Mouse (Mus musculus) embryonic facial prominence, embryonic 14.5 days (tissue): ENCODE results near the gene Slco1c1. TPM values are rescaled to one million over a fixed set of nuclear protein-coding genes. Genes with fewer than 3 reads are reported as not detected.

Experiments used
- ATAC-seq: fragments of 200-750 bp; cut with Nextera tagmentation; 2 replicates; pipeline ENCODE4 v1.8.0; 2017; ENCODE audit warnings: low read depth, moderate number of reproducible peaks, moderate TSS enrichment
- DNase-seq: peaks from one replicate; pipeline ENCODE4 v3.0.0-alpha.2; 2015; ENCODE audit warnings: low spot score
- H3K27ac ChIP-seq: fragments of 300-500 bp; sonication (generic); replicated peaks from 2 replicates; pipeline ENCODE4 v1.5.1; 2014; ENCODE audit warnings: low read depth, mild to moderate bottlenecking, low read length, moderate library complexity
- H3K27me3 ChIP-seq: fragments of 300-500 bp; sonication (generic); replicated peaks from 2 replicates; pipeline ENCODE4 v1.6.1; 2014; ENCODE audit warnings: low read length; ENCODE audit not compliant: control insufficient read depth, insufficient read depth
- H3K36me3 ChIP-seq: fragments of 300-500 bp; sonication (generic); 2 replicates; pipeline ENCODE4 v1.6.1; 2014; ENCODE audit warnings: low read length, mixed read lengths; ENCODE audit not compliant: control insufficient read depth, insufficient read depth
- H3K4me1 ChIP-seq: fragments of 300-500 bp; sonication (generic); 2 replicates; pipeline ENCODE4 v1.6.1; 2014; ENCODE audit warnings: antibody characterized with exemption, low read length; ENCODE audit not compliant: control insufficient read depth, insufficient read depth
- H3K4me2 ChIP-seq: fragments of 300-500 bp; sonication (generic); 2 replicates; pipeline ENCODE4 v1.6.1; 2014; ENCODE audit warnings: low read depth, mild to moderate bottlenecking, low read length, moderate library complexity, mixed read lengths
- H3K4me3 ChIP-seq: fragments of 300-500 bp; sonication (generic); 2 replicates; pipeline ENCODE4 v1.5.1; 2014; ENCODE audit warnings: low read depth, mild to moderate bottlenecking, low read length
- H3K9ac ChIP-seq: fragments of 300-500 bp; sonication (generic); 2 replicates; pipeline ENCODE4 v1.6.1; 2014; ENCODE audit warnings: low read depth, mild to moderate bottlenecking, low read length, moderate library complexity, mixed read lengths
- H3K9me3 ChIP-seq: fragments of 300-500 bp; sonication (generic); 2 replicates; pipeline ENCODE4 v1.6.1; 2016; ENCODE audit warnings: low read length; ENCODE audit not compliant: control insufficient read depth
- WGBS: fragments of 180-500 bp; shearing (Covaris S2); extraction: QIAGEN DNeasy Blood & Tissue Kit; methylation state at CpG from one replicate; pipeline ENCODE4 v1.1.7; 2014; 5-methylcytosine and 5-hydroxymethylcytosine counted together
- polyA plus RNA-seq: library from polyadenylated mRNA; unstranded; fragments of >200 nt; fragmentation: Nextera tagmentation; extraction: Ambion mirVana; gene quantifications from 2 replicates; pipeline ENCODE4 v1.2.1, GENCODE M21; 2014

Slco1c1 gene
- polyA plus RNA-seq, 1 experiment from 2014 or later: 0.46 TPM

DNA sequence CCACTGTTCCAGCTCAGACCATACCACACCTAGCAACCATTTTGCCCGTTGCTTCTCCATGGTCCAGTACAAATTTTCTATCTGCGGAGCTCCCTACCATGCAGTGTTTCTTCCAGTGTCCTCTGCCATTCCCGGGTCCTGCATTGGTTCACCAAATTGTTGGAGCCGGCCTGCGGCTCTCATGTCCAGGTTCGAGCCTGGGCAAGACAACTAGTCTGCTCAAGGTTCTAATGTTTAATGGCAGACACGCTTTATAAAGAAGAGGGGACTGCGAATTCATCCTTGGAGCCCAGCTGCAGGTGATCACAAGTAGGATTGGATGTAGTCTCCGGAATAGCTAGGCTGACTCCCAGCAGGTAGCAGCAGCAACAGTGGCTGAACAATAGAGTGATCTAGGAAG lies 76.8 kb downstream of the Slco1c1 start:
- no peaks in the 10 kb centered on the region for H3K36me3 ChIP-seq
- H3K4me3 ChIP-seq: no peak overlapping the region
- H3K9ac ChIP-seq: no peak overlapping the region
- ATAC-seq: no peak
- H3K4me1 ChIP-seq: no peaks in the 10 kb centered on the region
- no peak overlapping the region for H3K4me2 ChIP-seq
- no peaks in the 10 kb centered on the region for H3K27me3 ChIP-seq
- WGBS: 68% methylated on average over 9 of the region's 9 CpGs
- peaks cover 15% of the 10 kb centered on the region for H3K9me3 ChIP-seq
- DNase-seq: no peak
- no peak overlapping the region for H3K27ac ChIP-seq

DNA sequence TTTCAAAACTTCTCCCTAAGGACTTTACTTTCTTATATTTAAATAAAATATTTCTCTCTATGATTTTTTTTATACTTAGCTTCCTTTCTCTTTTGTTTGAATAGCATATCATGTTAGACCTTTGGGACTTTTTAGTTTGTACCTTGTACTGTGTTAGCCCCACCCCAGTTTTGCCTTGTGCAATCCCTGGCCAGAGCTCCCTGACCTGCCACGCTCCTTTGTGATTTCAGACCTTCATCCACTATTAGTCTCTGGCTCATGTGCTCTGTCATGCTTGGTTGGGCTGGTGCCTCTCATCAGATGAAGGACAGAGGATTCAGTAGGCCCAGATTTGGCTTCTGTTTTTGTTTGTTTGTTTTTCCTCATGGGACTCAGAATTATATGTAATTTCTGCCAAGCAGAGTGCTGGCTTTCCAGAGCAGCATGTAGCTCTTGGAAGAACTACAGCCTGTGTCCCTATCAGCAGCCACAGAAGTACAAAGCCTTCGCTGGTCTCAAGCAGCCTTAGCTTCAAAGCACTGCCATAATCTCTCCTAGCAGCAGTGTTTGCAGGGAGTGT lies 86.6 kb downstream of the Slco1c1 start:
- H3K27ac ChIP-seq: no peak overlapping the region
- no peaks in the 10 kb centered on the region for H3K4me1 ChIP-seq
- H3K4me3 ChIP-seq: no peak overlapping the region
- H3K9me3 ChIP-seq: no peaks in the 10 kb centered on the region
- no peaks in the 10 kb centered on the region for H3K36me3 ChIP-seq
- no peak for DNase-seq
- WGBS: 63% methylated on average over 2 of the region's 2 CpGs
- no peak overlapping the region for H3K9ac ChIP-seq
- no peaks in the 10 kb centered on the region for H3K27me3 ChIP-seq
- no peak overlapping the region for H3K4me2 ChIP-seq
- ATAC-seq: no peak

DNA sequence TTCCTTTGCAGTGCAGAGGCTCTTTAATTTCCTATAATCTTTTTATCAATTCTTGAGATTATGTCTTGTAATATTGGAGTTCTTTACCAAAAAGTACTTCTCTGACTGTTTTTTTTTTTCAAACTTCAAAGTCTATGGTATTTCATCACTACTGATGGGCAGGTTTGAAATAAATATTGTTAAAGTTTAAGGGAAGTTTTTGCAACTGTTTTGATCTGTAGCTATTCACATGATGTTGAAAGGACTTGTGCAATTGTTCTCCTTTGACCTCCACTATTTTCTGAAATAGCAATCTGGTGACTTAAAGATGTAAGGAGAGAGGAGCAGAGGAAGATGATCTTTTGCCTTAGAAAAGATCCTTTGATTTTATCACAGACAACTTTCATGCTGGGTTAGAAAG lies 89.8 kb downstream of the Slco1c1 start:
- H3K27ac ChIP-seq: no peak overlapping the region
- DNase-seq (no peak), ATAC-seq (no peak)
- H3K4me1 ChIP-seq: no peaks in the 10 kb centered on the region
- no peak overlapping the region for H3K4me2 ChIP-seq
- H3K27me3 ChIP-seq: no peaks in the 10 kb centered on the region
- H3K36me3 ChIP-seq: no peaks in the 10 kb centered on the region
- H3K4me3 ChIP-seq: no peak overlapping the region
- no peaks in the 10 kb centered on the region for H3K9me3 ChIP-seq
- no peak overlapping the region for H3K9ac ChIP-seq

DNA sequence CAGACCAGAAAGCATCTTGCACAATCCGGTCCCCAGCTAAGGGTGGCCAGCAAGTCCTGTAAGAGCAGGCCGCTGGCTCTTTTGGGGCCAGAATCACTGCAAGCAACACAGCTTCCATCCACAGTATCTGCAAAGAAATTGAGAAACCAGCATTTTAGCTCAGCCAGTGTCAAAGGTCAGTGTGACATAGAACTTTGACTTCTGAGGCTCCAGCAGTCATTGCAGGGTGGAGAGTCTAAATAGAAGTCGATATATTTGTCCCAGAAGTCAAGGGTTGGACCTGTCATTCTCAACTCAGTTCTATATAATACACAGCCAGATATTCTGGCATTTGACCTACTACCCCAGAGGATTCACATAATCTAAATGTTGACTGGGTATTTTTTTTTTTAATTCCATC lies 91.2 kb downstream of the Slco1c1 start:
- WGBS: 92% methylated on average over 3 of the region's 3 CpGs
- Histone ChIP-seq H3K4me3 (no peak overlapping the region), H3K27ac (no peak overlapping the region), H3K27me3 (no peaks in the 10 kb centered on the region), H3K9me3 (no peaks in the 10 kb centered on the region), H3K4me2 (no peak overlapping the region), H3K9ac (no peak overlapping the region), H3K4me1 (no peaks in the 10 kb centered on the region), H3K36me3 (no peaks in the 10 kb centered on the region)
- DNase-seq: no peak
- ATAC-seq: no peak

Other genes starting within 250 kb of the Slco1c1 start
- not detected in 2 replicates for gene Slco1b2, start 105.2 kb downstream of the Slco1c1 start, polyA plus RNA-seq
- gene Gm5724, start 249.4 kb downstream of the Slco1c1 start, polyA plus RNA-seq: 0.13 TPM in 1 of 2 replicates, not detected in the other